Mouse (Mus musculus) myocyte (in vitro differentiated cells): Measurements from ENCODE around the gene Dnajc15. TPM values are rescaled to one million over a fixed set of nuclear protein-coding genes. Genes with fewer than 3 reads are reported as not detected.
A peak's percentile ranks its signal among the peaks of the same experiment; 100 is the strongest.

Source experiments
- H3K27me3 ChIP-seq: one replicate; pipeline ENCODE4 v1.6.1; 2011; ENCODE audit not compliant: control insufficient read depth, insufficient read depth, insufficient read length
- H3K36me3 ChIP-seq: one replicate; pipeline ENCODE4 v1.6.1; 2011; ENCODE audit not compliant: control insufficient read depth, insufficient read depth
- H3K4me2 ChIP-seq: one replicate; pipeline ENCODE4 v1.6.1; 2011; ENCODE audit warnings: low read depth, control low read depth
- H3K4me3 ChIP-seq: one replicate; pipeline ENCODE4 v1.5.1; 2011; ENCODE audit warnings: mild to moderate bottlenecking, control low read depth, moderate library complexity
- H3K79me2 ChIP-seq: one replicate; pipeline ENCODE4 v1.6.1; 2011; ENCODE audit not compliant: control insufficient read depth, insufficient read depth
- H3ac ChIP-seq: one replicate; pipeline ENCODE4 v1.6.1; 2011; ENCODE audit not compliant: control insufficient read depth, insufficient read length
- MAX ChIP-seq: IDR thresholded peaks from one replicate; pipeline ENCODE4 v1.6.1; 2011; ENCODE audit warnings: low read depth, mild to moderate bottlenecking, control low read depth
- MYOD1 ChIP-seq, 3 experiments: IDR thresholded peaks; one replicate each; pipeline ENCODE4 v1.6.1; 2011; ENCODE audit warnings: control low read depth in 2 of 3, low read depth in 2 of 3, mild to moderate bottlenecking in 2 of 3, moderate library complexity in 1 of 3; ENCODE audit not compliant: insufficient read length in 2 of 3, control insufficient read depth in 1 of 3
- MYOG ChIP-seq, 3 experiments: IDR thresholded peaks; one replicate each; pipeline ENCODE4 v1.6.1; 2011; ENCODE audit warnings: control low read depth in 2 of 3, low read depth in 2 of 3, mild to moderate bottlenecking in 2 of 3; ENCODE audit not compliant: insufficient read length in 2 of 3, control insufficient read depth in 1 of 3, insufficient read depth in 1 of 3
- POLR2A ChIP-seq: IDR thresholded peaks from one replicate; pipeline ENCODE4 v1.6.1; 2011; ENCODE audit warnings: low read depth, mild to moderate bottlenecking, control low read depth, moderate library complexity; ENCODE audit not compliant: insufficient read length
- REST ChIP-seq: IDR thresholded peaks from one replicate; pipeline ENCODE4 v1.6.1; 2011; ENCODE audit warnings: mild to moderate bottlenecking, control low read depth, moderate library complexity; ENCODE audit not compliant: insufficient read depth, insufficient read length
- SRF ChIP-seq: IDR thresholded peaks from one replicate; pipeline ENCODE4 v1.6.1; 2011; ENCODE audit warnings: low read depth; ENCODE audit not compliant: control insufficient read depth, insufficient read length
- USF1 ChIP-seq: IDR thresholded peaks from one replicate; pipeline ENCODE4 v1.6.1; 2011; ENCODE audit warnings: low read depth, mild to moderate bottlenecking, control low read depth, moderate library complexity
- polyA plus RNA-seq: library from polyadenylated mRNA; unstranded; fragments of >200 nt; fragmentation: generic; extraction: Trizol; gene quantifications from one replicate; pipeline ENCODE4 v1.2.1, GENCODE M21; 2012; ENCODE audit warnings: missing spikeins

Dnajc15 gene
- polyA plus RNA-seq, 1 experiment: 74.7 TPM

GRCm38 (mm10) chr14:77776005-77776531 is 98.9 kb downstream of the Dnajc15 start:
- H3K4me3 ChIP-seq: no peak overlapping the region
- no peaks in the 10 kb centered on the region for H3K27me3 ChIP-seq
- no peak for TF ChIP-seq MYOD1 (IDR thresholded peaks at IDR 0.05; ENCODE audit: control insufficient read depth in 1 of 3, insufficient read length in 2 of 3, low read depth in 2 of 3)
- TF ChIP-seq REST: no peak
- TF ChIP-seq SRF: no peak
- no peak for TF ChIP-seq MYOG (IDR thresholded peaks at IDR 0.05; ENCODE audit: control insufficient read depth in 1 of 3, insufficient read depth in 1 of 3, insufficient read length in 2 of 3, low read depth in 2 of 3)
- TF ChIP-seq USF1: no peak
- TF ChIP-seq POLR2A: no peak
- H3K36me3 ChIP-seq: no peaks in the 10 kb centered on the region
- no peak overlapping the region for H3K4me2 ChIP-seq
- no peak overlapping the region for H3ac ChIP-seq
- no peaks in the 10 kb centered on the region for H3K79me2 ChIP-seq

- no peaks in the 10 kb centered on the region for H3K27me3 ChIP-seq
- no peak for TF ChIP-seq MAX
- peak in 1 of 3 experiments; percentile 19 for TF ChIP-seq MYOD1 (IDR thresholded peaks at IDR 0.05; ENCODE audit: control insufficient read depth in 1 of 3, insufficient read length in 2 of 3, low read depth in 2 of 3)
- peak overlapping the region; percentile 42 for H3K4me2 ChIP-seq
- H3K36me3 ChIP-seq: no peaks in the 10 kb centered on the region
- no peaks in the 10 kb centered on the region for H3K79me2 ChIP-seq
- no peak overlapping the region for H3ac ChIP-seq
- H3K4me3 ChIP-seq: no peak overlapping the region
Measured at GRCm38 (mm10) chr14:77773331-77773730, 101.6 kb downstream of the Dnajc15 start.

- Histone ChIP-seq H3K4me2 (no peak overlapping the region), H3K4me3 (no peak overlapping the region), H3K27me3 (no peaks in the 10 kb centered on the region), H3K36me3 (no peaks in the 10 kb centered on the region), H3K79me2 (no peaks in the 10 kb centered on the region), H3ac (no peak overlapping the region)
- no peak for TF ChIP-seq MYOD1 (IDR thresholded peaks at IDR 0.05; ENCODE audit: control insufficient read depth in 1 of 3, insufficient read length in 2 of 3, low read depth in 2 of 3)
Measured at GRCm38 (mm10) chr14:77771626-77772025, 103.3 kb downstream of the Dnajc15 start.

Other genes with a start within 250 kb of the Dnajc15 start
- 0.07 TPM for gene Epsti1, start 29.1 kb upstream of the Dnajc15 start, polyA plus RNA-seq
- not detected for gene Fam216b, start 213.9 kb upstream of the Dnajc15 start, polyA plus RNA-seq